Mouse (Mus musculus) thymus, adult 2 months (tissue): ENCODE data around the gene Dnase1l3. TPM values are rescaled to one million over a fixed set of nuclear protein-coding genes. Genes with fewer than 3 reads are reported as not detected.

Experiments used
- DNase-seq: peaks from one replicate; pipeline ENCODE4 v3.0.0; 2021
- H3K27ac ChIP-seq: fragments of 200-500 bp; 2 replicates; pipeline ENCODE4 v1.5.1; 2012; ENCODE audit warnings: low read length, control low read depth; ENCODE audit not compliant: control insufficient read depth, insufficient read depth
- H3K27me3 ChIP-seq: fragments of 200-500 bp; 2 replicates; pipeline ENCODE4 v1.6.1; 2012; ENCODE audit warnings: mild to moderate bottlenecking, low read length, moderate library complexity, mixed read lengths; ENCODE audit not compliant: control insufficient read depth, insufficient read depth
- H3K36me3 ChIP-seq: fragments of 200-500 bp; 2 replicates; pipeline ENCODE4 v1.6.1; 2012; ENCODE audit warnings: mild to moderate bottlenecking, low read length, moderate library complexity; ENCODE audit not compliant: control insufficient read depth, insufficient read depth
- H3K4me1 ChIP-seq: fragments of 200-500 bp; replicated peaks from 2 replicates; pipeline ENCODE4 v1.6.1; 2012; ENCODE audit warnings: low read length; ENCODE audit not compliant: control insufficient read depth, insufficient read depth
- H3K4me3 ChIP-seq: fragments of 200-500 bp; 2 replicates; pipeline ENCODE4 v1.5.1; 2012; ENCODE audit warnings: mild to moderate bottlenecking, low read length, control low read depth, moderate library complexity; ENCODE audit not compliant: control insufficient read depth, insufficient read depth
- CTCF ChIP-seq: fragments of 200-500 bp; IDR thresholded peaks from 2 replicates; pipeline ENCODE4 v1.5.1; 2012; ENCODE audit warnings: mild to moderate bottlenecking, control low read depth, low read length, moderate library complexity, borderline replicate concordance; ENCODE audit not compliant: control insufficient read depth, poor library complexity, insufficient read depth; ENCODE audit errors: extremely low read depth
- POLR2A ChIP-seq: fragments of 200-500 bp; IDR thresholded peaks from 2 replicates; pipeline ENCODE4 v1.6.1; 2012; ENCODE audit warnings: mild to moderate bottlenecking, low read length, control low read depth, moderate library complexity; ENCODE audit not compliant: control insufficient read depth, poor library complexity, insufficient read depth; ENCODE audit errors: extremely low read depth
- WGBS: fragments of 180-500 bp; shearing (Covaris S2); methylation state at CpG from one replicate; pipeline ENCODE4 v1.1.7; 2018; 5-methylcytosine and 5-hydroxymethylcytosine counted together
- polyA plus RNA-seq: library from polyadenylated mRNA; depleted of rRNA; stranded (reverse); fragments of >200 nt; gene quantifications from 2 replicates; pipeline ENCODE4 v1.2.3, GENCODE M21; 2012

The Dnase1l3 gene
- polyA plus RNA-seq, 1 experiment, result 27.8 TPM

GRCm38 (mm10) chr14:7941413-7941812, 53.0 kb downstream of the Dnase1l3 start:
- Histone ChIP-seq H3K4me1 (peaks cover 7% of the 10 kb centered on the region), H3K36me3 (no peaks in the 10 kb centered on the region), H3K27me3 (no peaks in the 10 kb centered on the region), H3K27ac (no peak overlapping the region), H3K4me3 (no peak overlapping the region)
- WGBS, result 92% methylated on average over 5 of the region's 5 CpGs
- DNase-seq, result no peak
- TF ChIP-seq CTCF (no peak), POLR2A (no peak)

DNA sequence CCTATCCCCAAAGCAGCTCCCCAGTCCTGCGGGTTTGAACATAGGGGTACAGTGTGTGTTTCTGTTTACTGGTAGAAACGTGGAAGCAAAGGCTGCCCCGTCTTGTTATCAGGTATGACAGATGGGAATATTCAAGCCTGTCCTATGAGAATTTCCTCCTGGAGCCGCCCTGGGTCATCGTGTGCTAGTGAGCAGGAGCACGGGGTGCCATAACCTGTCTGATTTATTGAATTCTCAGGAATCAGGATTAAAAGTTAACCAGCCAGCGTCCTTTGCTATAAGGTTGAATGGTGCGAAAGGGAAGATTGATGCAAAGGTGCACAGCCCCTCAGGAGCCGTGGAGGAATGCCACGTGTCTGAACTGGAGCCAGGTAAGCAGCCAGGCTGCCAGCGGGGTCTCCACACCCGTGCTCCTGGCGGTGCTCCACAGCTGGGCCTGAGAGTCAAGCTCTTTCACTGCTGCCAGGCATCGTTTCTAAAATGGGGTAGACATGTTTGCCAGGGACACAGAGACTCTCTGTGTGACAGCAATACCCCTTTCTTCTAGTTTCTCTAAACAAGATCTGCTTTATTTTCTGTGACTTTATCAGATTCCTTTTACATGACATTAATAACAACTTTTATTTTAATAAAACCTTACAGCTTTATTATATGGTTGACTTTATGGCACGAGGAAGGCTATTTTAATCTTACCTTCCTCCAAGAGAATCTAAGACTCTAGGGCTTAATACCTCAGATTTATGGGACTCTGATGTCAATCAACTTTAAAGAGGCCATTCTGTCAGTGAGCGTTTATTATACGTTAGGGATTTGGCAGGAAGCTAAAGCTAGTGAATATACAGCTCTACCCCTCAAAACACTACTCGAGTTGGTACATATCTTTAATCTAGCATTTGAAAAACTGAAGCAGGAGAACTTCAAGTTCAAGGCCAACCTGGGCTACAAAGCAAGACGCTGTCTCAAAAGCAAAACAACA, 55.3 kb downstream of the Dnase1l3 start:
- H3K36me3 ChIP-seq, result no peaks in the 10 kb centered on the region
- H3K27me3 ChIP-seq, result no peaks in the 10 kb centered on the region
- no peaks in the 10 kb centered on the region; the same call in 1 of the 2 replicates for H3K4me1 ChIP-seq
- no peak overlapping the region for H3K27ac ChIP-seq
- no peak for TF ChIP-seq CTCF
- no peak for TF ChIP-seq POLR2A
- H3K4me3 ChIP-seq, result no peak overlapping the region
- WGBS, result 98% methylated on average over 19 of the region's 19 CpGs
- no peak for DNase-seq

- no peak overlapping the region for H3K4me3 ChIP-seq
- peaks cover 4% of the 10 kb centered on the region; the same call in 1 of the 2 replicates for H3K4me1 ChIP-seq
- no peaks in the 10 kb centered on the region for H3K27me3 ChIP-seq
- peak; percentile 47 for DNase-seq
- 0 out of 2 replicates have a peak, but pooled peaks have one; percentile 49 for TF ChIP-seq CTCF
- TF ChIP-seq POLR2A, result no peak
- H3K36me3 ChIP-seq, result no peaks in the 10 kb centered on the region
- 32% methylated on average over 17 of the region's 17 CpGs for WGBS
- H3K27ac ChIP-seq, result no peak overlapping the region
Observed at GRCm38 (mm10) chr14:7937052-7937630, 57.2 kb downstream of the Dnase1l3 start.

DNA sequence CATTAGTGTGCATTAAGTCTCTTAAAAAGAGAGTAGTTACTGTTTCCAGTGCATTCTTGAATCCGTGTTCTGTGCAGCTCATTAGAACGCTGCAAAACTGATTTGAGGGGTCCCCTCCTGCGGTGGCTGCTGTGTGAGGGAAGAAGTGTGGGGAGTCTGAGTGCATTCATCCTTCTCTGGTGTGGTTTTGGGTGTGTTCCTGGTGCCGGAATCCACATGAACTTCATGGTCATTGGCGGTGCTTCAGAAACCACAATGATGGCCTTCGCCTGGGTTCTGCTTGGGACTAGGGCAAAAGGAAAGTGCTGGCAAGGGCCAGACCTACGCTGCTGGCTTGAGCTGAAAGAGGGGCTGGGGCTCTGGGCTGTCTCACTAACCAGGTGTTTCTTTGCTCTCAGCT, 60.2 kb downstream of the Dnase1l3 start:
- Histone ChIP-seq H3K27ac (no peak overlapping the region), H3K4me1 (peaks cover 4% of the 10 kb centered on the region; the same call in 1 of the 2 replicates), H3K4me3 (no peak overlapping the region), H3K27me3 (no peaks in the 10 kb centered on the region), H3K36me3 (no peaks in the 10 kb centered on the region)
- DNase-seq, result no peak
- 44% methylated on average over 7 of the region's 7 CpGs for WGBS
- TF ChIP-seq POLR2A, result no peak
- no peak for TF ChIP-seq CTCF

DNA sequence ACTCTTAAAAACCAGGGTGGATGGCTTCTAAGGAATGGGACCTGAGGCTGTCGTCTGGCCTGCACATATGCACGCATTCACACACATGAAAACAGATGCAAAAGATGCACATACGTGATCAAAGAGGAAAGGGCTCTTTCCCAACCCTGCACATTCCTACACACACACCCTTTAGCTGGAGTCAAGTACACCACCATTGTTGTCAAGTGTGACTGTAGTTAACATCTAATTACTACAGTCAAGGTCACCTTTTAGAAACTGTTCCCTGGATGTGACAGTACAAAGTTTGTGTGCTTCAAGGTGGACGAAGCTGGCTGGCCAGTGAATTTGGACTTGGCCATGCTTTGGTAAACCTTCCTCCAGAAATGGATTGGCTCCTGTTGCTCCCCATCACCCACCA, 62.2 kb downstream of the Dnase1l3 start:
- no peaks in the 10 kb centered on the region for H3K27me3 ChIP-seq
- H3K36me3 ChIP-seq, result no peaks in the 10 kb centered on the region
- DNase-seq, result no peak
- no peak overlapping the region for H3K27ac ChIP-seq
- 97% methylated on average over 4 of the region's 4 CpGs for WGBS
- H3K4me1 ChIP-seq, result peaks cover 4% of the 10 kb centered on the region; the same call in 1 of the 2 replicates
- H3K4me3 ChIP-seq, result no peak overlapping the region
- TF ChIP-seq CTCF, result no peak
- no peak for TF ChIP-seq POLR2A

DNA sequence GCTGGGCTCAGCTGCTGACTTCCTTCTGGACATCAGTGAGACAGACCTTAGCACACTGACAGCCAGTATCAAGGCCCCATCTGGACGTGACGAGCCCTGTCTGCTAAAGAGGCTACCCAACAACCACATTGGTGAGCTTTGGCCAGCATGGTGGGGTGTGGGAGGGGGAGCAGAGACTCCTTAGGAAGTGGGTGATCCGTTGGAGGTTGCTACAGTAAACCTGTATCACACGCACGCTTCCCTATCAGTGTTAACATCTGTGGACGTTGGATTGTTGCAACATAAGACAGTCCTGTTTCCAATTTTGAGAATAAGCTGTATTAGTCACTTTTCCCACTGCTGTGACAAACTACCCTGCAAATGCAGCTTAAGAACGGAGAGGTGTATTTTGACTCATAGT, 65.3 kb downstream of the Dnase1l3 start:
- Histone ChIP-seq H3K4me3 (no peak overlapping the region), H3K27ac (no peak overlapping the region), H3K4me1 (peaks cover 4% of the 10 kb centered on the region; the same call in 1 of the 2 replicates), H3K36me3 (no peaks in the 10 kb centered on the region), H3K27me3 (no peaks in the 10 kb centered on the region)
- DNase-seq, result no peak
- WGBS, result 21% methylated on average over 7 of the region's 7 CpGs
- TF ChIP-seq POLR2A (no peak), CTCF (no peak)
